Mouse (Mus musculus) myocyte (in vitro differentiated cells): Measurements from ENCODE around the gene Bola3.

Experiments
- CEBPB ChIP-seq: IDR thresholded peaks from 2 replicates; pipeline ENCODE4 v1.6.1; 2011; ENCODE audit warnings: mild to moderate bottlenecking, moderate library complexity; ENCODE audit not compliant: poor library complexity, insufficient read depth, severe bottlenecking
- E2F4 ChIP-seq: IDR thresholded peaks from one replicate; pipeline ENCODE4 v1.6.1; 2011; ENCODE audit warnings: mild to moderate bottlenecking, control low read depth, moderate library complexity; ENCODE audit not compliant: insufficient read depth
- MAX ChIP-seq: IDR thresholded peaks from one replicate; pipeline ENCODE4 v1.6.1; 2011; ENCODE audit warnings: low read depth, mild to moderate bottlenecking, control low read depth
- MYOD1 ChIP-seq, 3 experiments: IDR thresholded peaks; one replicate each; pipeline ENCODE4 v1.6.1; 2011; ENCODE audit warnings: control low read depth in 2 of 3, low read depth in 2 of 3, mild to moderate bottlenecking in 2 of 3, moderate library complexity in 1 of 3; ENCODE audit not compliant: insufficient read length in 2 of 3, control insufficient read depth in 1 of 3
- MYOG ChIP-seq, 3 experiments: IDR thresholded peaks; one replicate each; pipeline ENCODE4 v1.6.1; 2011; ENCODE audit warnings: control low read depth in 2 of 3, low read depth in 2 of 3, mild to moderate bottlenecking in 2 of 3; ENCODE audit not compliant: insufficient read length in 2 of 3, control insufficient read depth in 1 of 3, insufficient read depth in 1 of 3
- POLR2A ChIP-seq: IDR thresholded peaks from one replicate; pipeline ENCODE4 v1.6.1; 2011; ENCODE audit warnings: low read depth, mild to moderate bottlenecking, control low read depth, moderate library complexity; ENCODE audit not compliant: insufficient read length
- TCF3 ChIP-seq: IDR thresholded peaks from one replicate; pipeline ENCODE4 v1.6.1; 2011; ENCODE audit warnings: low read depth, control low read depth; ENCODE audit not compliant: insufficient read length

GRCm38 (mm10) chr6:83350172-83350571 lies 1.2 kb downstream of the Bola3 start:
- TF ChIP-seq TCF3 = no peak
- no peak for TF ChIP-seq POLR2A
- no peak for TF ChIP-seq CEBPB
- TF ChIP-seq MAX = no peak
- TF ChIP-seq E2F4 = no peak
- TF ChIP-seq MYOG (IDR thresholded peaks at IDR 0.05; ENCODE audit: control insufficient read depth in 1 of 3, insufficient read depth in 1 of 3, insufficient read length in 2 of 3, low read depth in 2 of 3) = no peak
- TF ChIP-seq MYOD1 (IDR thresholded peaks at IDR 0.05; ENCODE audit: control insufficient read depth in 1 of 3, insufficient read length in 2 of 3, low read depth in 2 of 3) = no peak
